Mouse (Mus musculus): ENCODE data around the gene Hist1h3e. TPM values are rescaled to one million over a fixed set of nuclear protein-coding genes. Genes with fewer than 3 reads are reported as not detected.
A peak's percentile ranks its signal among the peaks of the same experiment; 100 is the strongest.
"Not testable (repeated sequence)": the region's sequence is repeated elsewhere in the genome, so short reads cannot be mapped to it uniquely, and the experiment has no call there.

Hist1h3e gene
- polyA plus RNA-seq, 1 experiment from 2014 or later = 1.1 TPM

- not testable (repeated sequence) for H3K27me3 ChIP-seq (replicated peaks); H3K4me1 ChIP-seq; H3K9me3 ChIP-seq (replicated peaks); H3K36me3 ChIP-seq
- 1% methylated on average over 39 of the region's 42 CpGs for WGBS
- Histone ChIP-seq H3K4me2 (peak within 1 kb of the TSS; percentile 67), H3K4me3 (replicated peaks) (peak within 1 kb of the TSS; percentile 52), H3K9ac (replicated peaks) (peak within 1 kb of the TSS; percentile 49), H3K27ac (replicated peaks) (peak within 1 kb of the TSS; percentile 88)
- ATAC-seq (ENCODE audit: low FRiP score) = peak; percentile 90
Measured at GRCm38 (mm10) chr13:23542999-23543607, 19.1 kb downstream of the Hist1h3e start, which contains the start of gene Hist1h2bh. Gene Hist1h2bh, minus strand, starts transcription at chr13:23543392.

DNA sequence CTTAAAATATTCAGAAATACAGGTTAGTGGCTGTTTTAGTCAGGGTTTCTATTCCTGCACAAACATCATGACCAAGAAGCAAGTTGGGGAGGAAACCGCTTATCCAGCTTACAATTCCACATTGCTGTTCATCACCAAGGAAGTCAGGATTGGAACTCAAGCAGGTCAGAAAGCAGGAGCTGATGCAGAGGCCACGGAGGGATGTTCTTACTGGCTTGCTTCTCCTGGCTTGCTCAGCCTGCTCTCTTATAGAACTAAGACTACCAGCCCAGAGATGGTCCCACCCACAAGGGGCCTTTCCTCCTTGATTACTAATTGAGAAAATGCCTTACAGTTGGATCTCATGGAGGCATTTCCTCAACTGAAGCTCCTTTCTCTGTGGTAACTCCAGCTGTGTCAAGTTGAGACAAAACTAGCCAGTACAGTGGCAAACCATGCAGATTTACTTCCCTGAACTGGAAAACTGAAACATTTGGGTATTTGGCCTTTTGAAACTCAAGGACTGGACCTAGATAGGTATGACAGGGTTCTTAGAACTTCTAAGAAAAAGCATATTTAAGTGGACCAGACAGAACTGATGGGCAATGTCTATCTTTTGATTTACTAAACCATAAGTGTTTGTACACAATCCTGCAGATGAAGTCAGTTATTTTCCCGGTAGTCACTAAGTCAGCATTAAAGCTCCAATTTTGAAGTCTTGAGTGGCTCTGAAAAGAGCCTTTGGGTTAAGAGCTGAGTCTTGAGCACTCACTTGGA is 19.8 kb downstream of the Hist1h3e start:
- H3K9me3 ChIP-seq (replicated peaks); ATAC-seq (ENCODE audit: low FRiP score); H3K27me3 ChIP-seq (replicated peaks); H3K36me3 ChIP-seq; H3K4me1 ChIP-seq: not testable (repeated sequence)
- H3K4me2 ChIP-seq = peak overlapping the region; percentile 67
- WGBS = 4% methylated on average over 3 of the region's 3 CpGs
- peak overlapping the region; percentile 49 for H3K9ac ChIP-seq (replicated peaks)
- H3K4me3 ChIP-seq (replicated peaks) = peak overlapping the region; percentile 42
- H3K27ac ChIP-seq (replicated peaks) = peak overlapping the region; percentile 75

GRCm38 (mm10) chr13:23541497-23541896 is 20.7 kb downstream of the Hist1h3e start:
- Histone ChIP-seq H3K9ac (replicated peaks) (no peak overlapping the region), H3K4me1 (peaks cover 5% of the 10 kb centered on the region), H3K4me3 (replicated peaks) (no peak overlapping the region), H3K9me3 (replicated peaks) (no peaks in the 10 kb centered on the region), H3K27me3 (replicated peaks) (no peaks in the 10 kb centered on the region), H3K36me3 (no peaks in the 10 kb centered on the region), H3K4me2 (no peak overlapping the region), H3K27ac (replicated peaks) (no peak overlapping the region)
- WGBS = 94% methylated on average over 3 of the region's 3 CpGs
- no peak for ATAC-seq (ENCODE audit: low FRiP score)

DNA sequence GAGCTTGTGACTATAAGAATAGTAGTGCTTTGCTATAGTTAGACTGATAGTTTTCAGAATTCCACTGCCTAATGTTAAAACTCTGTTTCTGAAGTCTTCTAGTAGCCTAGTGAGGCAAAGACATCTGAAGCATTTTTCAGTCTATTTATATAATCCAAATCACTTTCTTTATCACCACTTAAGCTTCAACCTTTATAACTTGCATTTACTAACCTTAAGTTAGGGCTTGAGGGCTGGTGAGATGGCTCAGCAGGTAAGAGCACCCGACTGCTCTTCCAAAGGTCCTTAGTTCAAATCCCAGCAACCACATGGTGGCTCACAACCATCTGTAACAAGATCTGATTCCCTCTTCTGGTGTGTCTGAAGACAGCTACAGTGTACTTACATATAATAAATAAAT is 22.3 kb downstream of the Hist1h3e start:
- not testable (repeated sequence) for ATAC-seq (ENCODE audit: low FRiP score); H3K4me3 ChIP-seq (replicated peaks); H3K27ac ChIP-seq (replicated peaks); H3K4me1 ChIP-seq; H3K27me3 ChIP-seq (replicated peaks); H3K36me3 ChIP-seq; H3K9ac ChIP-seq (replicated peaks); H3K4me2 ChIP-seq; H3K9me3 ChIP-seq (replicated peaks)
- WGBS = 73% methylated on average over 1 of the region's 1 CpGs

- no peak for ATAC-seq (ENCODE audit: low FRiP score)
Measured at GRCm38 (mm10) chr13:23538249-23538648, 23.9 kb downstream of the Hist1h3e start.

GRCm38 (mm10) chr13:23537006-23537710 is 25.0 kb downstream of the Hist1h3e start:
- ATAC-seq (ENCODE audit: low FRiP score) = no peak
- Histone ChIP-seq H3K27me3 (replicated peaks) (no peaks in the 10 kb centered on the region), H3K4me3 (replicated peaks) (no peak overlapping the region), H3K27ac (replicated peaks) (no peak overlapping the region), H3K9ac (replicated peaks) (no peak overlapping the region), H3K4me1 (peaks cover 23% of the 10 kb centered on the region), H3K9me3 (replicated peaks) (no peaks in the 10 kb centered on the region), H3K36me3 (no peaks in the 10 kb centered on the region), H3K4me2 (no peak overlapping the region; the same call in 1 of the 2 replicates)
- WGBS = 76% methylated on average over 3 of the region's 3 CpGs

More at GRCm38 (mm10) chr13:23538249-23538648, 23.9 kb downstream of the Hist1h3e start:
- H3K4me1 ChIP-seq = peaks cover 17% of the 10 kb centered on the region
- no peak overlapping the region for H3K4me2 ChIP-seq
- no peaks in the 10 kb centered on the region for H3K9me3 ChIP-seq (replicated peaks)
- no peaks in the 10 kb centered on the region for H3K27me3 ChIP-seq (replicated peaks)
- H3K9ac ChIP-seq (replicated peaks) = no peak overlapping the region
- H3K27ac ChIP-seq (replicated peaks) = no peak overlapping the region
- H3K4me3 ChIP-seq (replicated peaks) = no peak overlapping the region
- WGBS = 74% methylated on average over 5 of the region's 5 CpGs
- H3K36me3 ChIP-seq = no peaks in the 10 kb centered on the region

DNA sequence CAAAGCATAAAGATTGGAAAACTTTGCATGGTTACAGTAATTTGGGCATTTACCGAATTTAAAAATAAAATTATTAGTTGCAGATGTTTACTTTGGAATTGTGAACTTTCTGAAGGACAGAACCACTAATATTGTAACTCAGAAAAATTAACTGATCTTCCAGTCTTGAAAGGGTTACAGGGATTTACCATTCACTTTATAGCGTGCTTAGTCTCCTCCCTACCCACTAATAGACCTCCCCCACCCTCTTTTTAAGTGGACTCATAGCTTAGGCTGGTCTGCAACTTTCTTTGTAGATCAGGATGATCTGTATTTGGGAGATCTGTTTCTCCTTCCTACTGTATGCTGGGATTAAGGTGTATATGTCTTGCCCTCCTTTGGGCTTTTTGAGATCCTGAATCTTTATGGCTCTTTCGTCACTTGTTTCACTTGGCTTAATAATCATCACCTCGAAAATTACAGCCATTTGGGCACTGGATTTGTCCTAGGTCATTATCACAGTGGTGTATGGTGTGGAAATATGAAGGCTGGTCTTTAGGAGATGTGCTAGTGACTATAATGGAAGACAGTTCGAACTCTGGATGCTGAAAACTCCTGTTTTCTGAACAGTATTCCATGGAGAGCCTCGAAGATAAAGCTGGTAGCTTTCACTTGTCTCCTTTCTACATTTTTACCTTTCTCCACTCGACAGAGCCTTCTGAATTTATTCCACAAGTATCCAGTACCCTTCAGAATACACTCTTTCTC is 25.9 kb downstream of the Hist1h3e start:
- 24% methylated on average over 7 of the region's 7 CpGs for WGBS
- Histone ChIP-seq H3K4me2 (peak overlapping the region; percentile 87), H3K36me3 (no peaks in the 10 kb centered on the region), H3K4me1 (peaks cover 26% of the 10 kb centered on the region), H3K9me3 (replicated peaks) (no peaks in the 10 kb centered on the region), H3K27ac (replicated peaks) (no peak overlapping the region), H3K4me3 (replicated peaks) (peak overlapping the region; percentile 14), H3K9ac (replicated peaks) (no peak overlapping the region; the same call in 1 of the 2 replicates), H3K27me3 (replicated peaks) (no peaks in the 10 kb centered on the region)
- ATAC-seq (ENCODE audit: low FRiP score) = no peak

- Histone ChIP-seq H3K4me3 (replicated peaks) (peak within 1 kb of the TSS; percentile 56), H3K9ac (replicated peaks) (peak within 1 kb of the TSS; percentile 40), H3K4me1 (peaks cover 26% of the 10 kb centered on the region), H3K4me2 (peak within 1 kb of the TSS; percentile 87), H3K27ac (replicated peaks) (peak within 1 kb of the TSS; percentile 73)
- H3K36me3 ChIP-seq; H3K27me3 ChIP-seq (replicated peaks); H3K9me3 ChIP-seq (replicated peaks): not testable (repeated sequence)
- under 1% methylated on average over 52 of the region's 62 CpGs for WGBS
- ATAC-seq (ENCODE audit: low FRiP score) = peak; percentile 88
Measured at GRCm38 (mm10) chr13:23535137-23536075, 26.8 kb downstream of the Hist1h3e start, which contains the start of gene Hist1h3g. Gene Hist1h3g, plus strand, starts transcription at chr13:23535422.

- no peaks in the 10 kb centered on the region for H3K27me3 ChIP-seq (replicated peaks)
- peak overlapping the region; percentile 36 for H3K9ac ChIP-seq (replicated peaks)
- H3K36me3 ChIP-seq = no peaks in the 10 kb centered on the region
- no peaks in the 10 kb centered on the region for H3K9me3 ChIP-seq (replicated peaks)
- peak overlapping the region; percentile 87 for H3K4me2 ChIP-seq
- H3K4me1 ChIP-seq = peaks cover 31% of the 10 kb centered on the region
- ATAC-seq (ENCODE audit: low FRiP score) = no peak
- peak overlapping the region; percentile 56 for H3K4me3 ChIP-seq (replicated peaks)
- H3K27ac ChIP-seq (replicated peaks) = peak overlapping the region; percentile 73
- 1% methylated on average over 15 of the region's 15 CpGs for WGBS
Measured at GRCm38 (mm10) chr13:23534368-23535131, 27.6 kb downstream of the Hist1h3e start.

Data from neural tube, embryonic 15.5 days (tissue).